Comparison of ENCODE assay signal across 8 mouse cellular contexts in genomic region chrX:74372888-74373549, GRCm38 (mm10). TPM values are rescaled to one million over a fixed set of nuclear protein-coding genes. Genes with fewer than 3 reads are reported as not detected.
DNase-seq lines count a peak whose midpoint lies in the region; ATAC-seq lines count a peak whose summit lies in the region.

Gene Ubl4a (minus strand): TSS chrX:74373218.
Gene Slc10a3 (minus strand): TSS chrX:74373349.

- H3K4me1 ChIP-seq in megakaryocyte, embryonic 14.5 days: peaks cover 20% of the 10 kb centered on the region

- no peaks in the 10 kb centered on the region for H3K9me3 ChIP-seq in megakaryocyte, embryonic 14.5 days

- H3K4me3 ChIP-seq in megakaryocyte, embryonic 14.5 days (replicated peaks): peak within 1 kb of the TSS; percentile 96

- DNase-seq in adrenal gland, adult 2 months: peak; percentile 93
- peak; percentile 93 for DNase-seq in embryo, embryonic 11 days
- DNase-seq in gastrocnemius, postnatal 14 days: peak; percentile 90
- peak; percentile 69 to 82 for DNase-seq in left cerebral cortex, adult 9 months (ENCODE audit: low spot score in 2 of 2)
- DNase-seq in right cerebral cortex, postnatal 14 days: peak; percentile 80
- peak; percentile 73 for DNase-seq in urinary bladder, postnatal 25 days (ENCODE audit: low spot score)

- H3K27me3 ChIP-seq in megakaryocyte, embryonic 14.5 days (replicated peaks): peaks cover 10% of the 10 kb centered on the region

- ATAC-seq in inflammation-experienced regulatory T-cells, adult 6 months: peak; percentile 96

- H3K36me3 ChIP-seq in megakaryocyte, embryonic 14.5 days (replicated peaks; ENCODE audit: low read length): peaks cover 20% of the 10 kb centered on the region

- intact Hi-C loops in gastrocnemius, postnatal 14 days (cut with DNase I; ENCODE audit: low total_unique reads): no loop called here

RNA-seq across cellular contexts. Expression of gene Ubl4a, which starts in this region (rescaled TPM):
- total RNA-seq in adrenal gland, adult 2 months (2021): 10 to 100 TPM; 64.3 to 67.5 TPM
- polyA plus RNA-seq in adrenal gland, adult 2 months (2012; rRNA removed): 31.3 and 37.0 TPM in 2 replicates
- total RNA-seq in gastrocnemius, postnatal 14 days (2021): 10 to 100 TPM; 43.5 to 46.7 TPM
- 10 to 100 TPM; 40.7 to 90.2 (median 68.6) TPM for polyA plus RNA-seq in inflammation-experienced regulatory T-cells, adult 6 months (2017; shearing (Covaris generic))
- 21.1 TPM in 1 of 2 replicates, not detected in the other for polyA plus RNA-seq in megakaryocyte, embryonic 14.5 days (2012; ENCODE audit: insufficient read depth, low replicate concordance)

RNA-seq across cellular contexts. Expression of gene Slc10a3, which starts in this region (rescaled TPM):
- 10 to 100 TPM; 16.9 to 27.8 TPM for total RNA-seq in adrenal gland, adult 2 months (2021)
- polyA plus RNA-seq in adrenal gland, adult 2 months (2012; rRNA removed): 23.1 and 27.3 TPM in 2 replicates
- total RNA-seq in gastrocnemius, postnatal 14 days (2021): 1 to 10 TPM; 3.9 to 4.1 TPM
- polyA plus RNA-seq in inflammation-experienced regulatory T-cells, adult 6 months (2017; shearing (Covaris generic)): 10 to 100 TPM; 18.1 to 31.3 (median 27.1) TPM
- 1.9 and 3.3 TPM in 2 replicates for polyA plus RNA-seq in megakaryocyte, embryonic 14.5 days (2012; ENCODE audit: insufficient read depth, low replicate concordance)

Comparison
In these comparisons a context has a peak if more than half of its experiments do, and no peak if none do; other contexts are left out.
1. Peak in every context shown above with its lines: DNase-seq, ATAC-seq and H3K4me3 ChIP-seq.